Mouse (Mus musculus) CH12.LX (cell line): ENCODE data around the gene Tgfbr3. TPM values are rescaled to one million over a fixed set of nuclear protein-coding genes. Genes with fewer than 3 reads are reported as not detected.

Experiments used
- DNase-seq: peaks from one replicate; pipeline ENCODE4 v3.0.0-alpha.2; 2013; ENCODE audit errors: extremely low read depth
- H3K27ac ChIP-seq: 2 replicates; pipeline ENCODE4 v1.5.1; 2012; ENCODE audit warnings: low read depth, mild to moderate bottlenecking, control low read depth, moderate library complexity; ENCODE audit not compliant: insufficient read depth
- H3K27me3 ChIP-seq: replicated peaks from 2 replicates; pipeline ENCODE3; 2012; ENCODE audit warnings: inconsistent platforms
- H3K36me3 ChIP-seq, 2 experiments: replicated peaks in 1 of 2; 2 replicates each; pipeline versions ENCODE3 to v1.6.1; 2012; ENCODE audit warnings: inconsistent platforms in 1 of 2, low read length in 1 of 2, mild to moderate bottlenecking in 1 of 2, mixed read lengths in 1 of 2, moderate library complexity in 1 of 2; ENCODE audit not compliant: control insufficient read depth in 1 of 2, insufficient read depth in 1 of 2
- H3K4me1 ChIP-seq, 2 experiments: 2 replicates each; pipeline ENCODE4 v1.6.1; 2012; ENCODE audit warnings: inconsistent platforms in 1 of 2, moderate library complexity in 1 of 2; ENCODE audit not compliant: insufficient read depth in 2 of 2, control insufficient read depth in 1 of 2
- H3K4me2 ChIP-seq: 2 replicates; pipeline ENCODE4 v1.6.1; 2012; ENCODE audit warnings: low read depth, mild to moderate bottlenecking, control low read depth; ENCODE audit not compliant: poor library complexity, insufficient read depth, severe bottlenecking
- H3K4me3 ChIP-seq, 3 experiments: fragments of 150-350 bp in 1 of 3; sonication (generic) in 1 of 3; replicated peaks in 1 of 3; 2 replicates each; pipeline versions ENCODE3 to v1.5.1; 2011 to 2012; ENCODE audit warnings: low read depth in 2 of 3, low read length in 2 of 3, mild to moderate bottlenecking in 2 of 3, moderate library complexity in 2 of 3, control low read depth in 1 of 3, improper control_type of control experiment in 1 of 3, inconsistent platforms in 1 of 3, mixed read lengths in 1 of 3; ENCODE audit not compliant: poor library complexity in 1 of 3
- H3K79me2 ChIP-seq: replicated peaks from 2 replicates; pipeline ENCODE4 v1.6.1; 2012; ENCODE audit warnings: mild to moderate bottlenecking, moderate library complexity; ENCODE audit not compliant: control insufficient read depth, poor library complexity, insufficient read depth, severe bottlenecking; ENCODE audit errors: extremely low read depth
- H3K9ac ChIP-seq: 2 replicates; pipeline ENCODE4 v1.6.1; 2012; ENCODE audit warnings: low read depth, mild to moderate bottlenecking, control low read depth, moderate library complexity; ENCODE audit not compliant: insufficient read depth
- H3K9me3 ChIP-seq: replicated peaks from 2 replicates; pipeline ENCODE3; 2012; ENCODE audit warnings: low read length, inconsistent platforms, mixed read lengths
- CHD1 ChIP-seq: IDR thresholded peaks from 2 replicates; pipeline ENCODE4 v1.6.1; 2012; ENCODE audit warnings: low read depth, low read length, improper control_type of control experiment, inconsistent platforms
- CHD2 ChIP-seq: IDR thresholded peaks from 2 replicates; pipeline ENCODE4 v1.6.1; 2011; ENCODE audit warnings: low read length, improper control_type of control experiment
- E2F4 ChIP-seq: IDR thresholded peaks from 2 replicates; pipeline ENCODE4 v1.6.1; 2011; ENCODE audit warnings: low read depth, low read length, improper control_type of control experiment; ENCODE audit not compliant: insufficient replicate concordance
- ELF1 ChIP-seq: IDR thresholded peaks from 2 replicates; pipeline ENCODE4 v1.6.1; 2014; ENCODE audit warnings: low read depth, mild to moderate bottlenecking, inconsistent platforms, low read length, improper control_type of control experiment
- ETS1 ChIP-seq: conservative IDR thresholded peaks from 2 replicates; pipeline ENCODE4 v1.6.1; 2012; ENCODE audit warnings: low read depth, mild to moderate bottlenecking, inconsistent platforms, low read length, improper control_type of control experiment, moderate library complexity
- HCFC1 ChIP-seq: IDR thresholded peaks from 2 replicates; pipeline ENCODE4 v1.6.1; 2012; ENCODE audit warnings: low read depth, mild to moderate bottlenecking, inconsistent platforms, low read length, improper control_type of control experiment
- IRF4 ChIP-seq: IDR thresholded peaks from 2 replicates; pipeline ENCODE4 v1.6.1; 2014; ENCODE audit warnings: low read depth, mild to moderate bottlenecking, inconsistent platforms, low read length, improper control_type of control experiment
- JUN ChIP-seq: IDR thresholded peaks from 2 replicates; pipeline ENCODE4 v1.6.1; 2011; ENCODE audit warnings: low read depth, mild to moderate bottlenecking, low read length, improper control_type of control experiment, moderate library complexity; ENCODE audit not compliant: insufficient read depth
- JUND ChIP-seq: conservative IDR thresholded peaks from 2 replicates; pipeline ENCODE4 v1.6.1; 2011; ENCODE audit warnings: low read depth, low read length, improper control_type of control experiment
- KAT2A ChIP-seq: IDR thresholded peaks from 2 replicates; pipeline ENCODE4 v1.6.1; 2012; ENCODE audit warnings: low read length, improper control_type of control experiment, inconsistent platforms; ENCODE audit not compliant: insufficient replicate concordance
- MEF2A ChIP-seq: IDR thresholded peaks from 2 replicates; pipeline ENCODE4 v1.6.1; 2014; ENCODE audit warnings: low read depth, mild to moderate bottlenecking, inconsistent platforms, low read length, improper control_type of control experiment, borderline replicate concordance
- PAX5 ChIP-seq: IDR thresholded peaks from 2 replicates; pipeline ENCODE4 v1.6.1; 2012; ENCODE audit warnings: low read length, inconsistent platforms, mixed read lengths
- POLR2AphosphoS2 ChIP-seq: IDR thresholded peaks from 2 replicates; pipeline ENCODE4 v1.6.1; 2011; ENCODE audit warnings: low read depth, low read length, improper control_type of control experiment
- RAD21 ChIP-seq: IDR thresholded peaks from 2 replicates; pipeline ENCODE4 v1.6.1; 2011; ENCODE audit warnings: low read depth, mild to moderate bottlenecking, low read length, improper control_type of control experiment, moderate library complexity
- SIN3A ChIP-seq: IDR thresholded peaks from 2 replicates; pipeline ENCODE4 v1.6.1; 2012; ENCODE audit warnings: low read length, improper control_type of control experiment, inconsistent platforms
- TBP ChIP-seq: conservative IDR thresholded peaks from 2 replicates; pipeline ENCODE4 v1.6.1; 2011; ENCODE audit warnings: low read depth, low read length, improper control_type of control experiment
- TCF12 ChIP-seq: IDR thresholded peaks from 2 replicates; pipeline ENCODE4 v1.6.1; 2014; ENCODE audit warnings: low read depth, mild to moderate bottlenecking, inconsistent platforms, low read length, improper control_type of control experiment
- UBTF ChIP-seq: IDR thresholded peaks from 2 replicates; pipeline ENCODE4 v1.6.1; 2012; ENCODE audit warnings: low read depth, mild to moderate bottlenecking, inconsistent platforms, low read length, improper control_type of control experiment, moderate library complexity
- USF1 ChIP-seq: IDR thresholded peaks from 2 replicates; pipeline ENCODE4 v1.6.1; 2014; ENCODE audit warnings: low read depth, mild to moderate bottlenecking, inconsistent platforms, low read length, improper control_type of control experiment
- USF2 ChIP-seq: conservative IDR thresholded peaks from 2 replicates; pipeline ENCODE4 v1.6.1; 2011; ENCODE audit warnings: low read depth, low read length, improper control_type of control experiment
- ZKSCAN1 ChIP-seq: IDR thresholded peaks from 2 replicates; pipeline ENCODE4 v1.6.1; 2012; ENCODE audit warnings: low read depth, inconsistent platforms, low read length, improper control_type of control experiment, borderline replicate concordance
- ZMIZ1 ChIP-seq: IDR thresholded peaks from 2 replicates; pipeline ENCODE4 v1.6.1; 2012; ENCODE audit warnings: low read depth, mild to moderate bottlenecking, inconsistent platforms, low read length, improper control_type of control experiment
- dilution Hi-C: fragments of 300-500 bp; cut with MboI; formaldehyde crosslinking; loops from 2 replicates; pipeline ENCODE4 v1.14.3; 2020; ENCODE audit warnings: low sequenced_read_pairs; ENCODE audit not compliant: extremely low pct_unique_long_range_greater_than_20kb, extremely low pct_ligation_motif_present
- in situ Hi-C: fragments of 300-500 bp; cut with MboI; formaldehyde crosslinking; loops from 3 replicates; pipeline ENCODE4 v1.14.3; 2019; ENCODE audit warnings: low sequenced_read_pairs, low pct_ligation_motif_present, low pct_unique_long_range_greater_than_20kb, mixed read lengths
- polyA plus RNA-seq: library from polyadenylated mRNA; unstranded; fragments of >175 nt; gene quantifications from 2 replicates; pipeline ENCODE4 v1.2.1, GENCODE M21; 2012; ENCODE audit warnings: low read depth; ENCODE audit not compliant: insufficient read length
- total RNA-seq, 2 experiments: library from RNA; depleted of rRNA; stranded (reverse); fragments of 300-350 nt in 1 of 2; fragments of >200 nt in 1 of 2; gene quantifications; 2 replicates each; pipeline ENCODE4 v1.2.3; 2012 to 2014

The Tgfbr3 gene
- total and polyA plus RNA-seq, 3 experiments, result 0.13 to 0.46 (median 0.30) TPM

DNA sequence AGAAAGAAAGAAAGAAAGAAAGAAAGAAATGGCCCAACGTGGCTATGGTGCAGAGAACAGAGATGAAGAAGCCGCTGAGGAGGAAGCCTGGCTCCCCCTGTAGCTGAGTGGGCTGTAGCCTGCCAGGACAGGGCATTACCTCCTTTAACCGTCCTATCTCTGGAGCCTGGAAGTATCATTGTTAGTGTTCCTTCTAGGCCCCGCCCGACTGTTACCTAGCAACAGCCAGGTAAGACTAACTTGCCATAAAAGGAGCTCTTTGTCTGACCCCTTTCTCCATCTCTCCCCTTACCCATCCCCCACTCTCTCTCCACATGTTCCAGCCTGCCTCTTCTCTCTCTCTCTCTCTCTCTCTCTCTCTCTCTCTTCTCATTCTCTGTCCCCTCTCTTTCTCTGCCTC is 195.2 kb downstream of the Tgfbr3 start:
- TF ChIP-seq ZMIZ1, result no peak
- TF ChIP-seq JUND, result no peak
- no peak for TF ChIP-seq MEF2A
- TF ChIP-seq ELF1, result no peak
- no peak for TF ChIP-seq POLR2AphosphoS2
- TF ChIP-seq HCFC1, result no peak
- no peak for TF ChIP-seq PAX5
- no peak for TF ChIP-seq UBTF
- TF ChIP-seq E2F4, result no peak
- no peak for TF ChIP-seq KAT2A
- TF ChIP-seq ZKSCAN1, result no peak
- TF ChIP-seq RAD21, result no peak
- TF ChIP-seq CHD2, result no peak
- TF ChIP-seq ETS1, result no peak
- no peak for TF ChIP-seq IRF4
- TF ChIP-seq, all 38 proteins: peak for 0
- no peaks in the 10 kb centered on the region for H3K79me2 ChIP-seq
- no peak overlapping the region for H3K4me3 ChIP-seq
- H3K9ac ChIP-seq, result no peak overlapping the region
- H3K4me1 ChIP-seq, result no peaks in the 10 kb centered on the region
- no peaks in the 10 kb centered on the region for H3K27me3 ChIP-seq
- no peak overlapping the region for H3K4me2 ChIP-seq
- H3K36me3 ChIP-seq, result no peaks in the 10 kb centered on the region
- H3K27ac ChIP-seq, result no peak overlapping the region
- no peak for DNase-seq
- in situ Hi-C loops (no loop called here), dilution Hi-C loops (no loop called here)
- no peaks in the 10 kb centered on the region for H3K9me3 ChIP-seq

DNA sequence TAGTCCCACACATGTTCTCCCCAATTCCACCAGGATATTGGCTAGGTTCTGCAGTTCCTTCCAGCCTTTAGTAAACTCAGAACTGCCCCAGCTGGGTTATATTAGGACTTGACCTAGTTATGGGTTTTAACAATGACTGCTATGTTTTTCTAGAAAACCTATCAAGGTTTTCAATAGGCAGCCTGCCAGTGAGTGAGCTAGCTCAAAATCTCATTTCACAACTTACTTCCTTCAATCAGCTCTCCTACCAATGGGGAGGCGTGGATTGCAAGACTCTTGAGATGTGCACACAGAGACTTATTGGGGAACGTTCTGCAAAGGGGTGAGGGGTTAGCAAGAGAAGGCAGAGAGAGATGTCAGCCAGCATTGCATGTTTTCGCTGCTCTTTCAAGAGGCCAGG is 196.2 kb downstream of the Tgfbr3 start:
- DNase-seq, result no peak
- in situ Hi-C loops (no loop called here), dilution Hi-C loops (no loop called here)
- Histone ChIP-seq H3K9me3 (no peaks in the 10 kb centered on the region), H3K4me1 (no peaks in the 10 kb centered on the region), H3K27me3 (no peaks in the 10 kb centered on the region), H3K4me3 (no peak overlapping the region), H3K4me2 (no peak overlapping the region), H3K27ac (no peak overlapping the region), H3K79me2 (no peaks in the 10 kb centered on the region), H3K9ac (no peak overlapping the region), H3K36me3 (no peaks in the 10 kb centered on the region)
- no peak for TF ChIP-seq TBP

DNA sequence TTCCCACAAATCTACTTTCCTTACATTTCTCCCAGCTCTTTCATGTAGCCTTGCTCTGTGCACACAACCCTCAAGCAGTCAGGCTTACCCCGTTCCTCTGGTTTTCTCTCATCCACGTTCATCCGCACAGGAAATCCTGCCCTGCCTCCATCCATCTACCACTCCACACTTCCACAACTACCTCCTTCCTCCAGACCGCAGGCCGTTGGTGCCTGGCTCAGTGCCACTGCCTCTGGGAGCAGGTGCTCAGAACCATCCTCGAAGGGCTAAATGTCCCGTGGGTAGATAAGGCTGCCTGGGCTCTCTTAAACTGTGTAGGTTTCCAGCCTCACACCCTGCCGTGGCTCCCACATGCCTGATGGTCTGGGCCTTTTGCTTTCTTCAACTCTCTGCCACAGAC is 197.3 kb downstream of the Tgfbr3 start:
- Histone ChIP-seq H3K27me3 (no peaks in the 10 kb centered on the region), H3K4me3 (no peak overlapping the region), H3K4me1 (peaks cover 0 to 3% of the 10 kb centered on the region in 2 experiments; a peak in 1 of 4 replicates), H3K4me2 (no peak overlapping the region), H3K9ac (no peak overlapping the region), H3K27ac (no peak overlapping the region), H3K79me2 (no peaks in the 10 kb centered on the region), H3K9me3 (no peaks in the 10 kb centered on the region), H3K36me3 (no peaks in the 10 kb centered on the region)
- dilution Hi-C loops (no loop called here), in situ Hi-C loops (no loop called here)
- TF ChIP-seq JUN, result no peak
- no peak for TF ChIP-seq JUND
- TF ChIP-seq USF1, result no peak
- TF ChIP-seq TCF12, result no peak
- no peak for TF ChIP-seq MEF2A
- TF ChIP-seq USF2, result no peak
- TF ChIP-seq SIN3A, result no peak
- TF ChIP-seq ZMIZ1, result no peak
- no peak for TF ChIP-seq CHD1
- TF ChIP-seq ZKSCAN1, result no peak
- DNase-seq, result no peak
